Mouse (Mus musculus) MEL (cell line): ENCODE data around the gene Lag3. TPM values are rescaled to one million over a fixed set of nuclear protein-coding genes. Genes with fewer than 3 reads are reported as not detected.

ENCODE experiments used
- DNase-seq: peaks from one replicate; pipeline ENCODE4 v3.0.0; 2011; ENCODE audit warnings: low read depth, low spot score
- H3K27ac ChIP-seq: 2 replicates; pipeline ENCODE4 v1.5.1; 2012; ENCODE audit warnings: low read depth, mild to moderate bottlenecking, control low read depth, low read length, moderate library complexity; ENCODE audit not compliant: control insufficient read depth
- H3K27me3 ChIP-seq, 2 experiments: fragments of 150-350 bp in 1 of 2; sonication (generic) in 1 of 2; 2 replicates each; pipeline ENCODE4 v1.6.1; 2012; ENCODE audit warnings: low read length in 2 of 2, mild to moderate bottlenecking in 2 of 2, improper control_type of control experiment in 1 of 2, moderate library complexity in 1 of 2; ENCODE audit not compliant: insufficient read depth in 2 of 2, control insufficient read depth in 1 of 2
- H3K36me3 ChIP-seq, 2 experiments: 2 replicates each; pipeline ENCODE4 v1.6.1; 2012 to 2014; ENCODE audit warnings: low read length in 2 of 2, improper control_type of control experiment in 1 of 2, inconsistent platforms in 1 of 2, mild to moderate bottlenecking in 1 of 2; ENCODE audit not compliant: insufficient read depth in 2 of 2, control insufficient read depth in 1 of 2
- H3K4me1 ChIP-seq, 2 experiments: fragments of 150-350 bp in 1 of 2; sonication (generic) in 1 of 2; 2 replicates each; pipeline ENCODE4 v1.6.1; 2012; ENCODE audit warnings: low read length in 2 of 2, improper control_type of control experiment in 1 of 2, mild to moderate bottlenecking in 1 of 2; ENCODE audit not compliant: insufficient read depth in 2 of 2, control insufficient read depth in 1 of 2
- H3K4me3 ChIP-seq, 2 experiments: fragments of 150-350 bp in 1 of 2; sonication (generic) in 1 of 2; 2 replicates each; pipeline ENCODE4 v1.5.1; 2012; ENCODE audit warnings: low read depth in 2 of 2, low read length in 2 of 2, mild to moderate bottlenecking in 2 of 2, moderate library complexity in 2 of 2, control low read depth in 1 of 2, improper control_type of control experiment in 1 of 2; ENCODE audit not compliant: control insufficient read depth in 1 of 2, insufficient read depth in 1 of 2
- H3K79me2 ChIP-seq: 2 replicates; pipeline ENCODE4 v1.6.1; 2012; ENCODE audit warnings: mild to moderate bottlenecking, low read length, moderate library complexity; ENCODE audit not compliant: control insufficient read depth, poor library complexity, insufficient read depth
- H3K9ac ChIP-seq: 2 replicates; pipeline ENCODE4 v1.6.1; 2012; ENCODE audit warnings: low read depth, mild to moderate bottlenecking, control low read depth, low read length, moderate library complexity; ENCODE audit not compliant: control insufficient read depth, poor library complexity, severe bottlenecking
- H3K9me3 ChIP-seq: fragments of 150-350 bp; sonication (generic); replicated peaks from 2 replicates; pipeline ENCODE4 v1.6.1; 2012; ENCODE audit warnings: mild to moderate bottlenecking, low read length, improper control_type of control experiment, moderate library complexity; ENCODE audit not compliant: insufficient read depth
- BHLHE40 ChIP-seq: IDR thresholded peaks from 2 replicates; pipeline ENCODE4 v1.6.1; 2012; ENCODE audit warnings: low read depth, mild to moderate bottlenecking, inconsistent platforms, low read length, improper control_type of control experiment, borderline replicate concordance
- CHD1 ChIP-seq: IDR thresholded peaks from 2 replicates; pipeline ENCODE4 v1.6.1; 2012; ENCODE audit warnings: low read depth, mild to moderate bottlenecking, inconsistent platforms, low read length, improper control_type of control experiment
- CHD2 ChIP-seq: IDR thresholded peaks from 2 replicates; pipeline ENCODE4 v1.6.1; 2011; ENCODE audit warnings: low read length, improper control_type of control experiment
- KAT2A ChIP-seq: conservative IDR thresholded peaks from 2 replicates; pipeline ENCODE4 v1.6.1; 2012; ENCODE audit warnings: low read depth, low read length, improper control_type of control experiment, inconsistent platforms
- MAFK ChIP-seq: IDR thresholded peaks from 2 replicates; pipeline ENCODE4 v1.6.1; 2011; ENCODE audit warnings: low read depth, mild to moderate bottlenecking, low read length, improper control_type of control experiment, borderline replicate concordance
- MAX ChIP-seq: IDR thresholded peaks from 2 replicates; pipeline ENCODE4 v1.6.1; 2011; ENCODE audit warnings: low read length, improper control_type of control experiment
- MYB ChIP-seq: IDR thresholded peaks from 2 replicates; pipeline ENCODE4 v1.6.1; 2011; ENCODE audit warnings: mild to moderate bottlenecking, low read depth, low read length, improper control_type of control experiment
- MYC ChIP-seq: IDR thresholded peaks from 2 replicates; pipeline ENCODE4 v1.6.1; 2011; ENCODE audit warnings: low read depth, mild to moderate bottlenecking, low read length, improper control_type of control experiment, moderate library complexity
- NELFE ChIP-seq: IDR thresholded peaks from 2 replicates; pipeline ENCODE4 v1.6.1; 2011; ENCODE audit warnings: low read depth, low read length, improper control_type of control experiment
- POLR2AphosphoS5 ChIP-seq: IDR thresholded peaks from 2 replicates; pipeline ENCODE4 v1.6.1; 2012; ENCODE audit warnings: low read depth, borderline replicate concordance, mild to moderate bottlenecking, inconsistent platforms, low read length, moderate library complexity, mixed read lengths
- RCOR1 ChIP-seq: IDR thresholded peaks from 2 replicates; pipeline ENCODE4 v1.6.1; 2012; ENCODE audit warnings: low read depth, mild to moderate bottlenecking, inconsistent platforms, low read length, improper control_type of control experiment
- SMC3 ChIP-seq: IDR thresholded peaks from 2 replicates; pipeline ENCODE4 v1.6.1; 2011; ENCODE audit warnings: low read depth, low read length, improper control_type of control experiment
- TAL1 ChIP-seq: IDR thresholded peaks from 2 replicates; pipeline ENCODE4 v1.6.1; 2012; ENCODE audit warnings: mild to moderate bottlenecking, inconsistent platforms, low read length, moderate library complexity, mixed read lengths
- TBP ChIP-seq: IDR thresholded peaks from 2 replicates; pipeline ENCODE4 v1.8.0; 2011; ENCODE audit warnings: low read depth, low read length, improper control_type of control experiment
- UBTF ChIP-seq: IDR thresholded peaks from 2 replicates; pipeline ENCODE4 v1.6.1; 2012; ENCODE audit warnings: low read depth, mild to moderate bottlenecking, inconsistent platforms, low read length, improper control_type of control experiment, moderate library complexity, borderline replicate concordance; ENCODE audit not compliant: insufficient read depth
- USF1 ChIP-seq: IDR thresholded peaks from 2 replicates; pipeline ENCODE4 v1.6.1; 2014; ENCODE audit warnings: low read depth, mild to moderate bottlenecking, inconsistent platforms, low read length, improper control_type of control experiment, moderate library complexity
- USF2 ChIP-seq, 2 experiments: IDR thresholded peaks; 2 replicates each; pipeline ENCODE4 v1.6.1; 2011 to 2012; ENCODE audit warnings: improper control_type of control experiment in 2 of 2, low read length in 2 of 2, borderline replicate concordance in 1 of 2, inconsistent platforms in 1 of 2, low read depth in 1 of 2, mild to moderate bottlenecking in 1 of 2; ENCODE audit not compliant: insufficient read depth in 1 of 2
- ZMIZ1 ChIP-seq: IDR thresholded peaks from 2 replicates; pipeline ENCODE4 v1.6.1; 2012; ENCODE audit warnings: low read depth, mild to moderate bottlenecking, inconsistent platforms, low read length, improper control_type of control experiment, moderate library complexity
- ZNF384 ChIP-seq: IDR thresholded peaks from 2 replicates; pipeline ENCODE4 v1.6.1; 2012; ENCODE audit warnings: low read depth, mild to moderate bottlenecking, inconsistent platforms, low read length, improper control_type of control experiment
- polyA plus RNA-seq, 2 experiments: library from polyadenylated mRNA; stranded (reverse) in 1 of 2; unstranded in 1 of 2; fragments of >175 nt in 1 of 2; fragments of >200 nt in 1 of 2; gene quantifications; 2 replicates each; pipeline versions ENCODE4 v1.2.1 to v1.2.4; 2012; ENCODE audit warnings: low replicate concordance in 2 of 2, low read depth in 1 of 2; ENCODE audit not compliant: insufficient read length in 2 of 2, insufficient read depth in 1 of 2, missing spikeins in 1 of 2
- total RNA-seq: library from RNA; depleted of rRNA; stranded (reverse); fragments of 300-350 nt; gene quantifications from 2 replicates; pipeline ENCODE4 v1.2.3, GENCODE M21; 2012

Gene Lag3
- total and polyA plus RNA-seq, 3 experiments = 0.35 to 1.3 TPM; not detected in 1

DNA sequence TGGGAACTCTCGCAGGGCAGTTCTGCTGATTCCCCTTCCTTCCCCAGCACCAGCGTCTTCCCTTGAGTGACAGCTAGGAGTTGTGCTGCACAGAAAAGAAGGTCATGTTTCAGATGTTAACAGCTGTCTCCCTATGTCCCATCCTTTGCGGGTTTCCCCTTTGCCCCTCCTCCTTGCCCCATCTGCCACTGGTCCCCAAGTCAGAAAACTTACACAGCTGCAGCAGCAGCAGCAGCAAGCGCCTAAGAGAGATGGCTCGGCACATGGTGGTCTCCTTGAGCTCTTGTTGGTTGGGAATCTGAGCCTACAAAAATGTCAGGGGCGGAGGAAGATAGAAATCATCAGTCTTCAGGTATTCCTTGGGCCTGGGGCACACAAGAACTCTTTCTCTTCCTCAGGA lies 32.1 kb downstream of the Lag3 start:
- DNase-seq = no peak
- Histone ChIP-seq H3K4me3 (no peak overlapping the region), H3K79me2 (no peaks in the 10 kb centered on the region), H3K27ac (no peak overlapping the region), H3K36me3 (no peaks in the 10 kb centered on the region), H3K9me3 (no peaks in the 10 kb centered on the region), H3K4me1 (no peaks in the 10 kb centered on the region), H3K27me3 (peaks cover 13% of the 10 kb centered on the region in 2 experiments), H3K9ac (no peak overlapping the region)
- TF ChIP-seq ZMIZ1 = no peak
- no peak for TF ChIP-seq RCOR1
- no peak for TF ChIP-seq NELFE
- no peak for TF ChIP-seq KAT2A
- TF ChIP-seq BHLHE40 = no peak
- no peak for TF ChIP-seq TBP
- no peak for TF ChIP-seq USF1
- TF ChIP-seq POLR2AphosphoS5 = no peak
- TF ChIP-seq TAL1 = no peak
- TF ChIP-seq MAFK = no peak
- TF ChIP-seq SMC3 = no peak

GRCm38 (mm10) chr6:124874348-124874747 lies 37.2 kb downstream of the Lag3 start:
- H3K27ac ChIP-seq = no peak overlapping the region

More at GRCm38 (mm10) chr6:124874348-124874747, 37.2 kb downstream of the Lag3 start:
- Histone ChIP-seq H3K9me3 (no peaks in the 10 kb centered on the region), H3K36me3 (no peaks in the 10 kb centered on the region), H3K4me1 (no peaks in the 10 kb centered on the region), H3K4me3 (no peak overlapping the region), H3K27me3 (peaks cover 30 to 34% of the 10 kb centered on the region in 2 experiments), H3K9ac (no peak overlapping the region), H3K79me2 (no peaks in the 10 kb centered on the region)
- TF ChIP-seq ZNF384 (no peak), BHLHE40 (no peak), CHD1 (no peak), USF1 (no peak), TAL1 (no peak), USF2 (IDR thresholded peaks at IDR 0.05; ENCODE audit: borderline replicate concordance in 1 of 2, insufficient read depth in 1 of 2, low read depth in 1 of 2, low read length in 2 of 2) (no peak), MAX (no peak), ZMIZ1 (no peak), SMC3 (no peak), MYC (no peak), CHD2 (no peak), TBP (no peak), UBTF (no peak), POLR2AphosphoS5 (no peak), MAFK (no peak), MYB (no peak)
- no peak for DNase-seq
